Mouse (Mus musculus) liver, embryonic 14.5 days (tissue): Measurements from ENCODE around the gene Olfr763.

ENCODE experiments used
- CTCF ChIP-seq: IDR thresholded peaks from 2 replicates; pipeline ENCODE4 v1.5.1; 2016; ENCODE audit warnings: antibody characterized with exemption, low read depth, control low read depth
- EP300 ChIP-seq: IDR thresholded peaks from 2 replicates; pipeline ENCODE4 v1.6.1; 2016; ENCODE audit warnings: antibody characterized with exemption, low read depth

DNA sequence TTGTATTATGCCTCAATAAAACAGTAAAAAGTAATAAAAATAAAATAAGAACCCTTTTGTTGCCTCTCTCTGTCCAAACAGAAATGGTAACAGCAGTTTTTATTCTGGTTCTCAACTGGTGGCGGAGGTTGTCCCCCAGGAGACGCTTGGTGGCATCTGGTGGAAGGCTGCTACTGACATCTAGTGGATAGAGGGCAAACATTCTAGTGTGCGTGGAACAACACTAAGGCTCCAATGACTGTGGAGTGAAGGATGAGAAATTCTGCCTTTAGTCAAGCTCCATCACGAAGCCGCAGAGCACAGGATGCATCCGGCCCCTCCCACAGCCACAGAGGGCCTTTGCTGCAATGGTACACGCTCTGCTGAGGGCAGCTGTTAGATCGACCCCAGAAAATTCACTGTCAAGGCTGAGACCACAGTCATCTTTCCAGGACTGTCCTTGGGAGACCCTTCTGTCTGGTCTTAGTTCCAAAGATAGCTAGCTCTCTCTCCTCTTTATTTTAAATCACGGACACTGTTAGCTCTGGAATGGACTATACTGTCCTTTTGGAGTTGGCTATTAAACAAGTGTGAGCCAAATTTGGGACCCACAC, 33.0 kb upstream of the Olfr763 start:
- TF ChIP-seq EP300, result no peak
- peak; percentile 67 for TF ChIP-seq CTCF
